Mouse (Mus musculus) lung, postnatal 0 days (tissue): Measurements from ENCODE around the gene Grk5. TPM values are rescaled to one million over a fixed set of nuclear protein-coding genes. Genes with fewer than 3 reads are reported as not detected.

ENCODE experiments used
- ATAC-seq: fragments of 200-750 bp; cut with Nextera tagmentation; 2 replicates; pipeline ENCODE4 v1.8.0; 2017; ENCODE audit warnings: moderate library complexity
- DNase-seq: peaks from one replicate; pipeline ENCODE4 v3.0.0-alpha.2; 2016; ENCODE audit warnings: low spot score
- H3K27ac ChIP-seq: fragments of 300-500 bp; sonication (generic); 2 replicates; pipeline ENCODE4 v1.5.1; 2014; ENCODE audit warnings: antibody characterized with exemption, mild to moderate bottlenecking, low read length, mixed read lengths
- H3K27me3 ChIP-seq: fragments of 300-500 bp; sonication (generic); replicated peaks from 2 replicates; pipeline ENCODE4 v1.6.1; 2014; ENCODE audit warnings: low read length, mixed read lengths; ENCODE audit not compliant: insufficient read depth
- H3K36me3 ChIP-seq: fragments of 300-500 bp; sonication (generic); 2 replicates; pipeline ENCODE4 v1.6.1; 2014; ENCODE audit warnings: low read length, mixed read lengths; ENCODE audit not compliant: insufficient read depth
- H3K4me1 ChIP-seq: fragments of 300-500 bp; sonication (generic); 2 replicates; pipeline ENCODE4 v1.6.1; 2014; ENCODE audit warnings: antibody characterized with exemption, low read depth, low read length, mixed read lengths; ENCODE audit not compliant: insufficient read depth
- H3K4me2 ChIP-seq: fragments of 300-500 bp; sonication (generic); replicated peaks from 2 replicates; pipeline ENCODE4 v1.6.1; 2014; ENCODE audit warnings: low read depth, mild to moderate bottlenecking, low read length, moderate library complexity, mixed read lengths
- H3K4me3 ChIP-seq: fragments of 300-500 bp; sonication (generic); 2 replicates; pipeline ENCODE4 v1.5.1; 2014; ENCODE audit warnings: low read depth, low read length
- H3K9ac ChIP-seq: fragments of 300-500 bp; sonication (generic); replicated peaks from 2 replicates; pipeline ENCODE4 v1.6.1; 2014; ENCODE audit warnings: low read depth, mild to moderate bottlenecking
- H3K9me3 ChIP-seq: fragments of 300-500 bp; sonication (generic); 2 replicates; pipeline ENCODE4 v1.6.1; 2016; ENCODE audit warnings: low read length, mixed read lengths
- CTCF ChIP-seq: IDR thresholded peaks from 2 replicates; pipeline ENCODE4 v1.5.1; 2016; ENCODE audit warnings: antibody characterized with exemption, mild to moderate bottlenecking
- EP300 ChIP-seq: IDR thresholded peaks from 2 replicates; pipeline ENCODE4 v1.6.1; 2016; ENCODE audit warnings: antibody characterized with exemption, mild to moderate bottlenecking, control low read depth
- WGBS: fragments of 180-500 bp; shearing (Covaris S2); extraction: QIAGEN DNeasy Blood & Tissue Kit; methylation state at CpG from one replicate; pipeline ENCODE4 v1.1.7; 2014; 5-methylcytosine and 5-hydroxymethylcytosine counted together
- polyA plus RNA-seq: library from polyadenylated mRNA; unstranded; fragments of >200 nt; fragmentation: Nextera tagmentation; extraction: Ambion mirVana; gene quantifications from 2 replicates; pipeline ENCODE4 v1.2.1, GENCODE M21; 2015

The Grk5 gene
- polyA plus RNA-seq, 1 experiment from 2014 or later: 7.2 TPM

DNA sequence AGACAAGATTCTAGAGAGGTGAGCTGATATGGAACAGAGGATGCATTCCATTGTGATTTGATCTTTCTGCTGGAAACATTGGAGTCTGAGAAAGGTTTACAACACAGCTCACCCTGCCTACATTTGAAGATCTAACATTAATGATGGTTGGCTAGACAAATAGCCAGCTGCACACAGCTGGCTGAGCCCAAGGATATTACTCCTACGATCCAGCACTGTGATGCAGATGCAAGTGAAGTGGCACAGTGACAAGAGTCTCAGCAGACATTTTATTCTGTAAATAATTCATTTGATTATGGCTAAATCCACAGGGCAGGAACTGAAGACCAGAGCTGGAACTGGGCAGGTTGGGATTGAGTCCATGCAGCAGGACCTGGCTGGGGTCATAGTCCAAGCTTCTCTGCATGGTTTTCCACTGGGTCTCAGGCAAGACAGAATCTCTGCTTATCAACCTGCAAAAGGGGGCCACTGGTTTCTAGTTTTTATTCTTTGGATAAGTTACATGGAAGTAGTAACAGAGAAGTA lies 70.2 kb downstream of the Grk5 start:
- Histone ChIP-seq H3K4me2 (no peak overlapping the region), H3K36me3 (no peaks in the 10 kb centered on the region), H3K9ac (no peak overlapping the region), H3K27ac (0 out of 2 replicates have a peak overlapping the region, but pooled peaks have one; percentile 32), H3K4me3 (no peak overlapping the region), H3K27me3 (no peaks in the 10 kb centered on the region), H3K4me1 (peaks cover 7% of the 10 kb centered on the region; the same call in 1 of the 2 replicates), H3K9me3 (no peaks in the 10 kb centered on the region)
- peak; percentile 71; the same call in 1 of the 2 replicates for TF ChIP-seq EP300
- TF ChIP-seq CTCF: no peak
- 67% methylated on average over 1 of the region's 1 CpGs for WGBS
- DNase-seq (peak; percentile 87), ATAC-seq (peak; percentile 66)

DNA sequence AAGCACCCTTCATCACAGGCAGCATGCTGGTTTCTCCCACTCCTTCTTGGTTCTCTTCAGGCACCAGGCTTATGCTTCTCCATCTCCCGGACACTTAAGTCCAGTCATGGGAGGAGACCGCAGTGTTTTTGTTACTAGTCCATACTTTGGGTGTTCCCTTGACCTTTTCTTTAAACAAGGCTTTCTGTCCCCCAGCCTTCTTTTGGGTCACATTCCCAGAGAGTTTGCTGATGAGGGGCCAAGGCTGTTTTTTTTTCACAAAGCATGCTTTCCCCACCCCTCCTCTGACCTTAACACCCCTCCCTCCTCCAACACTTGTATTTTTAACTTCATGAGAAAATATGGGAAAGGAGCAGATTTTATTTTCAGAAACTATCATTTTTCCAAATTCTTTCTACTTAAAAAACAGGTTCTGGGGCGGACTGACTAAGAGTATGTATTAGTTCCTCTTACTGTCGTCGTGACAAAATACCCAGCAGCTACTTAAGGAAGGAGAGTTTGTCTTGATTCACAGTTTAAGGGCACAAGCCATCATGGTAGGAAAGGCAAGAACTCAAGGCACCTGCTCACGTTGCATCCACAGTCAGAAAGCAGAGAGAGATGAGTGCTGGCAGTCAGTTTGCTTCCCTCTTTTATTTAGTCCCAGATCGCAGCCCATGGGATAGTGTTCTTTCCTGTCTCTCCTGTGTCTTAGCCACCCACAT lies 73.0 kb downstream of the Grk5 start:
- TF ChIP-seq CTCF: no peak
- TF ChIP-seq EP300: peak; percentile 61
- H3K27me3 ChIP-seq: no peaks in the 10 kb centered on the region
- 60% methylated on average over 7 of the region's 7 CpGs for WGBS
- H3K9ac ChIP-seq: no peak overlapping the region
- H3K9me3 ChIP-seq: no peaks in the 10 kb centered on the region
- H3K27ac ChIP-seq: peak overlapping the region; percentile 65
- no peaks in the 10 kb centered on the region for H3K36me3 ChIP-seq
- H3K4me3 ChIP-seq: no peak overlapping the region
- peak; percentile 74 for DNase-seq
- no peak overlapping the region for H3K4me2 ChIP-seq
- peak; percentile 71 for ATAC-seq
- peaks cover 4% of the 10 kb centered on the region; the same call in 1 of the 2 replicates for H3K4me1 ChIP-seq

DNA sequence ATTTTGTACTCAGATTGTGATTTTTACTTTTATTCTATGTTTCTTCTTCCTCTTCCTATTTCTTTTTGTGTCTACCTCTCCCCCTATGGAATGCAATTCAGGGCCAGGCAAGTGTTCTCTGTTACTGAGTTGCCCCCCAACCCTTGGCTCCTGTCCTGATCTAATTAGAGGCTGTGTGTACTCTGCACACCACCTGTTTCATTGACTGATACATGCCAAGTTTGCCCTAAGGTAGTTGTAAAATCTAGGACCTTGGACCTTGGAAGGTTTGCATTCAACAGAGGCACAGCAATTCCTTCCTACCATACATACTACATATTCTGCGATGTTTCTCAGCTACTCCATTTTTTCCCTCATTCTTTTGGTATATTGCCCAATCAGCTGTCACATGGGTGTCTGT lies 78.4 kb downstream of the Grk5 start:
- Histone ChIP-seq H3K36me3 (no peaks in the 10 kb centered on the region), H3K27ac (no peak overlapping the region), H3K9ac (no peak overlapping the region), H3K4me3 (no peak overlapping the region), H3K27me3 (no peaks in the 10 kb centered on the region), H3K9me3 (no peaks in the 10 kb centered on the region), H3K4me2 (no peak overlapping the region), H3K4me1 (0 out of 2 replicates have a peak, but pooled peaks cover 3% of the 10 kb centered on the region)
- ATAC-seq (no peak), DNase-seq (no peak)
- TF ChIP-seq EP300 (no peak), CTCF (no peak)
- 77% methylated on average over 1 of the region's 1 CpGs for WGBS

DNA sequence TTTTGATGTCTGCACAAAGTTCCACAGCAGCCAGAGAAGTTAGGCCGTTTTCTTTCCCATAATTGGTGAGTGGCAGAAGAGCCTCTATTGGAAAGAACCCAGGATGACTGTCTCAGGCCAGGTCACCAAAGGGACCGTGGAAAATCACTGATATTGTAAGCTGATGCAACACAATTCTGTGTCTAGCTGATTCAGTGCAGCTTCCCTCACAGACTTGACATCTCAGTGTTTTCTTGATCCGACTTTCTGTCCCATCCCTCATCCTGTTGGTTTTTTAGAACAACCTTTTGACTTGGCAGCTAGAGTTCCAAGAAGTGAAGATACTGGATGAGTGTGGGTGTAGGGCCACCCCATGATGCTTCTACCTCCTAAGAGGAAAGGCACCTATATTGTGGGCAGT lies 80.9 kb downstream of the Grk5 start:
- 65% methylated on average over 3 of the region's 3 CpGs for WGBS
- no peaks in the 10 kb centered on the region for H3K36me3 ChIP-seq
- no peak overlapping the region for H3K27ac ChIP-seq
- H3K4me1 ChIP-seq: 0 out of 2 replicates have a peak, but pooled peaks cover 3% of the 10 kb centered on the region
- H3K9me3 ChIP-seq: no peaks in the 10 kb centered on the region
- DNase-seq: no peak
- TF ChIP-seq EP300 (no peak), CTCF (no peak)
- no peak overlapping the region for H3K9ac ChIP-seq
- no peak for ATAC-seq
- no peak overlapping the region for H3K4me2 ChIP-seq
- H3K27me3 ChIP-seq: no peaks in the 10 kb centered on the region
- H3K4me3 ChIP-seq: no peak overlapping the region

DNA sequence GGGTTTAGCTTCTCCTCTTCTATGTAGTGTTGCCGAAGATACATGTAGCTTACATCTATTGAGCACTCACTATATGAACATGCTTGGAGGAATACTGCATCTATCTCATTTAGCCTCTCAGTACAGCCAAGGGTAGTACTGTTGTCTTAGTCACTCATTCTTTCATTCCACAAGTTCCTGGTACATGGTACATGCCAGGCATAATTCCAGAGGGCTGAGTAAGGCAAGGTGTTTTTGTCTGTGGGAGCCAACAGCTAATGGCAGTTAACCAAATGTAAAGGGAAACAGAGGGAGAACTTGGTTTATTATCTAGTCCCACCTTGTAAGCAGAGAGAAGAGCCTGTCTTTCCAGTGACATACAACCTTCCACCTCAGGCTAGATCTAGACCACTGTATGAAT lies 82.0 kb downstream of the Grk5 start:
- Histone ChIP-seq H3K4me3 (no peak overlapping the region), H3K4me2 (no peak overlapping the region), H3K27me3 (no peaks in the 10 kb centered on the region), H3K4me1 (0 out of 2 replicates have a peak, but pooled peaks cover 3% of the 10 kb centered on the region), H3K9me3 (no peaks in the 10 kb centered on the region), H3K9ac (no peak overlapping the region), H3K36me3 (no peaks in the 10 kb centered on the region), H3K27ac (peak overlapping the region; percentile 86)
- DNase-seq: peak; percentile 24
- TF ChIP-seq CTCF (no peak), EP300 (peak; percentile 90)
- 0 out of 2 replicates have a peak, but pooled peaks have one; percentile 30 for ATAC-seq
- WGBS: 90% methylated on average over 1 of the region's 1 CpGs

DNA sequence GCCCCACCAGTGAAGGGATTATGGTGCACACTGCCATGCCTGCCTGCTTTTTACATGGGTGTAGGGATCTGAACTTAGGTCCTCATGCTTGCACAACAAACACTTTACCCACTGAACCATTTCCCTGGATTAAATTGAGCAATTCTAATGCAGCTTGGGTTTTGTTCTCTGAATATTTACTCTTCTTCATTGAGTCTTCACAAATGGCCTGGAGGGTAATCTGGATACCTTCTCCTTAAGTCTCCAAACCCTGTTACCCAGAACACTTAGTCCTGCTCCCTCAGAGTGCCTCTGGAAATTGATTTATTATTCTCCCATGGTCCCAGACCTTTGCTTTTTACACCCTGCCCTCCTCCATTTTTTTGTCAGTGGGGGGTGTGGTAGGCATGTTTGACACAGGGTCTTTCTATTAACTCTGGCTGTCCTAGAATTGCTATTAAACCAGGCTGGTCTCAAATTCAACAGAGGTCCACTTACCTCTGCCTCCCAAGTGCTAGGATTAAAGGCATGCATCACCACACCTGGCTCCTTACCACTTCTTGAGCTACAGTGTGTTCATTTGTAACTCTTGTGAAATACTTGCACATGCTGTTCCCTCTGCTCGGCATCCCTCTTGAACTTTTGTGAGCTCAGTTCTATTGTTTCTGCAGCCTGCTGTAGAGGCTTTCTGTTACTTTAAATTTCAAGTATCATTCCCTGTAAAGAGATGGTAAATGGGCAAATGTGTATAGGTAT lies 82.9 kb downstream of the Grk5 start:
- Histone ChIP-seq H3K9me3 (no peaks in the 10 kb centered on the region), H3K36me3 (no peaks in the 10 kb centered on the region), H3K27me3 (no peaks in the 10 kb centered on the region), H3K4me3 (no peak overlapping the region), H3K4me2 (no peak overlapping the region), H3K9ac (no peak overlapping the region), H3K4me1 (0 out of 2 replicates have a peak, but pooled peaks cover 3% of the 10 kb centered on the region), H3K27ac (peak overlapping the region; percentile 86)
- WGBS: 35% methylated on average over 1 of the region's 1 CpGs
- DNase-seq: peak; percentile 91
- ATAC-seq: peak; percentile 97
- TF ChIP-seq EP300 (peak; percentile 100), CTCF (no peak)
